Mouse (Mus musculus) cerebellum, postnatal 14 days (tissue): ENCODE results near the gene Dpp10.

Source experiments
- DNase-seq, 2 experiments: peaks; one replicate each; pipeline ENCODE4 v3.0.0; 2021; ENCODE audit warnings: mixed read lengths in 2 of 2

Dpp10 gene

GRCm38 (mm10) chr1:124044925-124045640, at the start of gene Dpp10:
Gene Dpp10, minus strand, starts transcription at chr1:124045559.
- DNase-seq = peak; percentile 62 to 69

GRCm38 (mm10) chr1:124048544-124048943, 3.2 kb upstream of the Dpp10 start:
- DNase-seq = no peak

- DNase-seq = peak; percentile 67 to 69
Measured at GRCm38 (mm10) chr1:124045761-124046300, 472 bp upstream of the Dpp10 start.

- peak; percentile 35 to 55 for DNase-seq
Measured at GRCm38 (mm10) chr1:124044161-124044560, 1.2 kb downstream of the Dpp10 start.

- DNase-seq = peak; percentile 29 to 30
Measured at GRCm38 (mm10) chr1:124043421-124043820, 1.9 kb downstream of the Dpp10 start.

GRCm38 (mm10) chr1:124041559-124041958, 3.8 kb downstream of the Dpp10 start:
- peak; percentile 76 to 77 for DNase-seq

- peak in 1 of 2 experiments; percentile 26 for DNase-seq
Measured at GRCm38 (mm10) chr1:124035306-124035990, 9.9 kb downstream of the Dpp10 start.

- DNase-seq = peak; percentile 32 to 38
Measured at GRCm38 (mm10) chr1:124032677-124033076, 12.7 kb downstream of the Dpp10 start.

GRCm38 (mm10) chr1:124031968-124032367, 13.4 kb downstream of the Dpp10 start:
- no peak for DNase-seq

GRCm38 (mm10) chr1:124002797-124003196, 42.6 kb downstream of the Dpp10 start:
- no peak for DNase-seq

- no peak for DNase-seq
Measured at GRCm38 (mm10) chr1:123995780-123996179, 49.6 kb downstream of the Dpp10 start.

GRCm38 (mm10) chr1:123985324-123986024, 59.9 kb downstream of the Dpp10 start:
- DNase-seq = no peak

- DNase-seq = no peak
Measured at GRCm38 (mm10) chr1:123978597-123978996, 66.8 kb downstream of the Dpp10 start.

- DNase-seq = peak; percentile 50 to 64
Measured at GRCm38 (mm10) chr1:123974621-123975020, 70.7 kb downstream of the Dpp10 start.

GRCm38 (mm10) chr1:123946149-123946548, 99.2 kb downstream of the Dpp10 start:
- DNase-seq = no peak

- no peak for DNase-seq
Measured at GRCm38 (mm10) chr1:123940826-123941225, 104.5 kb downstream of the Dpp10 start.

- DNase-seq = no peak
Measured at GRCm38 (mm10) chr1:123933812-123934727, 111.3 kb downstream of the Dpp10 start.

GRCm38 (mm10) chr1:123928003-123928370, 117.4 kb downstream of the Dpp10 start:
- no peak for DNase-seq

- DNase-seq = peak in 1 of 2 experiments; percentile 13
Measured at GRCm38 (mm10) chr1:123927278-123928002, 117.9 kb downstream of the Dpp10 start.

GRCm38 (mm10) chr1:123924905-123925304, 120.5 kb downstream of the Dpp10 start:
- no peak for DNase-seq

GRCm38 (mm10) chr1:123923907-123924306, 121.5 kb downstream of the Dpp10 start:
- DNase-seq = no peak
